Mouse (Mus musculus) forebrain, postnatal 0 days (tissue): ENCODE results near the gene Fbxo21. TPM values are rescaled to one million over a fixed set of nuclear protein-coding genes. Genes with fewer than 3 reads are reported as not detected.
A peak's percentile ranks its signal among the peaks of the same experiment; 100 is the strongest.

Experiments
- ATAC-seq: fragments of 200-750 bp; cut with Nextera tagmentation; 2 replicates; pipeline ENCODE4 v1.8.0; 2017; ENCODE audit warnings: mild to moderate bottlenecking, moderate library complexity
- DNase-seq: peaks from one replicate; pipeline ENCODE4 v3.0.0-alpha.2; 2015
- H3K27ac ChIP-seq: fragments of 300-500 bp; sonication (generic); 2 replicates; pipeline ENCODE4 v1.5.1; 2014; ENCODE audit warnings: low read depth, mild to moderate bottlenecking, antibody characterized with exemption, low read length, moderate library complexity, mixed read lengths
- H3K27me3 ChIP-seq: fragments of 300-500 bp; sonication (generic); 2 replicates; pipeline ENCODE4 v1.6.1; 2014; ENCODE audit warnings: mild to moderate bottlenecking, low read length, mixed read lengths; ENCODE audit not compliant: insufficient read depth
- H3K36me3 ChIP-seq: fragments of 300-500 bp; sonication (generic); 2 replicates; pipeline ENCODE4 v1.6.1; 2014; ENCODE audit warnings: mild to moderate bottlenecking, moderate library complexity; ENCODE audit not compliant: insufficient read depth
- H3K4me1 ChIP-seq: fragments of 300-500 bp; sonication (generic); 2 replicates; pipeline ENCODE4 v1.6.1; 2014; ENCODE audit warnings: antibody characterized with exemption; ENCODE audit not compliant: insufficient read depth
- H3K4me2 ChIP-seq: fragments of 300-500 bp; sonication (generic); 2 replicates; pipeline ENCODE4 v1.6.1; 2014; ENCODE audit warnings: low read depth, mild to moderate bottlenecking, moderate library complexity
- H3K4me3 ChIP-seq: fragments of 300-500 bp; sonication (generic); 2 replicates; pipeline ENCODE4 v1.5.1; 2014; ENCODE audit warnings: low read depth, low read length, mixed read lengths
- H3K9ac ChIP-seq: fragments of 300-500 bp; sonication (generic); 2 replicates; pipeline ENCODE4 v1.6.1; 2014; ENCODE audit warnings: mild to moderate bottlenecking
- H3K9me3 ChIP-seq: fragments of 300-500 bp; sonication (generic); 2 replicates; pipeline ENCODE4 v1.6.1; 2016; ENCODE audit warnings: low read length
- CTCF ChIP-seq: sonication (generic); IDR thresholded peaks from 2 replicates; pipeline ENCODE4 v1.5.1; 2016; ENCODE audit warnings: antibody characterized with exemption, control low read depth, low read depth
- WGBS: fragments of 180-500 bp; shearing (Covaris S2); extraction: QIAGEN DNeasy Blood & Tissue Kit; methylation state at CpG from one replicate; pipeline ENCODE4 v1.1.7; 2014; 5-methylcytosine and 5-hydroxymethylcytosine counted together
- polyA plus RNA-seq: library from polyadenylated mRNA; unstranded; fragments of >200 nt; fragmentation: Nextera tagmentation; extraction: Ambion mirVana; gene quantifications from 2 replicates; pipeline ENCODE4 v1.2.1, GENCODE M21; 2015
- total RNA-seq: library from RNA; depleted of rRNA; stranded (reverse); fragments of >200 nt; gene quantifications from 2 replicates; pipeline ENCODE4 v1.2.3, GENCODE M21; 2014

The Fbxo21 gene
- total and polyA plus RNA-seq, 2 experiments from 2014 or later, result 161 to 197 TPM

DNA sequence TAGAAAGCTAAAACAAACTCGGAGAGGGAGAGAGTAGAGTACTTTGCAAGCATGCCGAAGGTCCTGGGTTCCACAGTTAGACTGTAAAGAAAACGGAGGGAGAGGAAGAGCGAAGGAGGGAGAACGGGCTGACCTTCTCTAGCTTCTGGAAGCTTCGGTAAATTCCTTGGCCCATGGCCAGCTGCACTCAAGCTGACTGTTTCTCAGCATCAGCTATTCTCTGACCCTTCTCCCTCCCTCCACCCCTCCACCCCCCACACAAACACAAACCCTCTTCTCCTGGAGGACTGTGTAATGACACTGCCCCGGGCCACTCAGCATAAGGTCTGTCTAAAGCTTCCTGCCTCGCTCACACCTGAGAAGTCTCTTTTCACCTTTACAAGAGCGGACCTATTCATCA, 11.8 kb upstream of the Fbxo21 start:
- DNase-seq (no peak), ATAC-seq (no peak)
- Histone ChIP-seq H3K27ac (no peak overlapping the region), H3K27me3 (no peaks in the 10 kb centered on the region), H3K9me3 (no peaks in the 10 kb centered on the region), H3K4me1 (no peaks in the 10 kb centered on the region), H3K36me3 (no peaks in the 10 kb centered on the region), H3K4me2 (no peak overlapping the region), H3K9ac (no peak overlapping the region), H3K4me3 (no peak overlapping the region)
- 50% methylated on average over 9 of the region's 9 CpGs for WGBS
- no peak for TF ChIP-seq CTCF

GRCm38 (mm10) chr5:117966956-117967355, 9.6 kb upstream of the Fbxo21 start:
- no peak for TF ChIP-seq CTCF
- no peak overlapping the region for H3K9ac ChIP-seq
- no peaks in the 10 kb centered on the region for H3K9me3 ChIP-seq
- H3K27me3 ChIP-seq, result no peaks in the 10 kb centered on the region
- H3K36me3 ChIP-seq, result no peaks in the 10 kb centered on the region
- no peak for DNase-seq
- H3K4me2 ChIP-seq, result no peak overlapping the region
- WGBS, result 72% methylated on average over 9 of the region's 9 CpGs
- no peak overlapping the region for H3K4me3 ChIP-seq
- ATAC-seq, result no peak
- H3K4me1 ChIP-seq, result no peaks in the 10 kb centered on the region
- H3K27ac ChIP-seq, result no peak overlapping the region

- ATAC-seq, result no peak
These were observed 8.9 kb upstream of the Fbxo21 start for GRCm38 (mm10) chr5:117967659-117968069.

GRCm38 (mm10) chr5:117969681-117970427, 6.7 kb upstream of the Fbxo21 start:
- Histone ChIP-seq H3K4me3 (no peak overlapping the region), H3K9me3 (no peaks in the 10 kb centered on the region), H3K4me1 (no peaks in the 10 kb centered on the region), H3K27me3 (no peaks in the 10 kb centered on the region), H3K27ac (no peak overlapping the region), H3K9ac (no peak overlapping the region), H3K36me3 (no peaks in the 10 kb centered on the region), H3K4me2 (no peak overlapping the region)
- no peak for ATAC-seq
- no peak for TF ChIP-seq CTCF
- WGBS, result 88% methylated on average over 10 of the region's 10 CpGs
- no peak for DNase-seq

More at GRCm38 (mm10) chr5:117967659-117968069, 8.9 kb upstream of the Fbxo21 start:
- no peaks in the 10 kb centered on the region for H3K36me3 ChIP-seq
- TF ChIP-seq CTCF, result no peak
- no peak overlapping the region for H3K27ac ChIP-seq
- H3K9ac ChIP-seq, result no peak overlapping the region
- no peak overlapping the region for H3K4me2 ChIP-seq
- no peak for DNase-seq
- H3K9me3 ChIP-seq, result no peaks in the 10 kb centered on the region
- H3K4me1 ChIP-seq, result no peaks in the 10 kb centered on the region
- H3K27me3 ChIP-seq, result no peaks in the 10 kb centered on the region
- 59% methylated on average over 4 of the region's 4 CpGs for WGBS
- no peak overlapping the region for H3K4me3 ChIP-seq

DNA sequence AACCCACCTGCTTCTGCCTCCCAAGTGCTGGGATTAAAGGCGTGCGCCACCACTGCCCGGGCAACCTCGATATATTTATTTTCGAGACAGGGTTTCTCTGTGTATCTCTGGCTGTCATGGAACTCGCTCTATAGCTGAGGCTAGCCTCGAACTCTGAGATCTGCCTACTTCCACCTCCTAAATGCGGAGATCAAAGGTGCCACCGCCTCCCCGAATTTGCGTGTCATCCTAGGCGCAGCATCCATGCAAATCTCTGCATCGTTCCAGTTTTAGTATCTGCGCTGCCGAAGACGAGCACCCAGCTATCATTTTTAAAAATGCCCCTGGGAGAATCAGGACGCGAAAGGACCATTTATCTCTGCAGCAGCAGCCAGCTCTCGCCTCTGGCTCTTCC, 270 bp upstream of the Fbxo21 start:
- H3K4me2 ChIP-seq, result peak overlapping the region; percentile 67
- TF ChIP-seq CTCF, result no peak
- H3K4me1 ChIP-seq, result 0 out of 2 replicates have a peak, but pooled peaks cover 7% of the 10 kb centered on the region
- peaks cover 15% of the 10 kb centered on the region for H3K36me3 ChIP-seq
- DNase-seq, result no peak
- H3K27me3 ChIP-seq, result no peaks in the 10 kb centered on the region
- H3K27ac ChIP-seq, result peak overlapping the region; percentile 92
- H3K9me3 ChIP-seq, result no peaks in the 10 kb centered on the region
- H3K9ac ChIP-seq, result peak overlapping the region; percentile 99
- ATAC-seq, result peak; percentile 10; the same call in 1 of the 2 replicates
- 22% methylated on average over 19 of the region's 19 CpGs for WGBS
- H3K4me3 ChIP-seq, result peak overlapping the region; percentile 100

DNA sequence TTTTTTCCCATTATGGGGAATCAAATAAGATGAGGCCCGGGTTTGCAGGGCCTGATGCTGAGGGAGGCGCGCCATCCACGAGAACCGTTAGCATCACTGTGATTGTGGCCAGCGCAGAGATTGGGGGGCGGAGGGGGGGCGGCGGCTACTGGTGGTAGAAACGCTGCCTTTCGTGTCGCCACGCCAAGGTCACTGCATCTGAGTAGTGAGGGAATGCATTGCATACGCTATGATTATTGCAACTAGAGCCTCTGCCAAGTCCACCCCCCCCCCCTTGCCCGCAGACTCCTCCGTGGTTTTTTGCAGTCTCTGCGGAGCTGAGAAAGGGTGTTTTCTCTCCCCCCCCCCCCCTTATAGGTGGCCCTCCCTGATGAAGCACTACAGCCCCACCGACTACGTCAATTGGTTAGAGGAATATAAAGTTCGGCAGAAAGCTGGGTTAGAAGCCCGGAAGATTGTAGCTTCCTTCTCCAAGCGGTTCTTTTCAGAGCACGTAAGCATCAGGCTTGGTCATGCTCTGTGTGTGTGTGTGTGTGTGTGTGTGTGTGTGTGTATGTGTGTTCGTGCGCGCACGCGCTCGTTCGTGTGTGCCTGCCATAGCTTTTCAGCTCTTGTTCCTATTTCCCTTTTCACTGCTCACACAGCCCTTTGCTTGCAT, 1.1 kb downstream of the Fbxo21 start:
- peaks cover 29% of the 10 kb centered on the region for H3K36me3 ChIP-seq
- no peaks in the 10 kb centered on the region for H3K27me3 ChIP-seq
- H3K9me3 ChIP-seq, result no peaks in the 10 kb centered on the region
- H3K4me1 ChIP-seq, result 0 out of 2 replicates have a peak, but pooled peaks cover 7% of the 10 kb centered on the region
- peak overlapping the region; percentile 67 for H3K4me2 ChIP-seq
- peak overlapping the region; percentile 99 for H3K9ac ChIP-seq
- WGBS, result 3% methylated on average over 30 of the region's 30 CpGs
- TF ChIP-seq CTCF, result no peak
- peak; percentile 79 for DNase-seq
- H3K4me3 ChIP-seq, result peak overlapping the region; percentile 100
- peak; percentile 37 for ATAC-seq
- peak overlapping the region; percentile 92 for H3K27ac ChIP-seq

- Histone ChIP-seq H3K4me2 (peak overlapping the region; percentile 67), H3K9ac (peak overlapping the region; percentile 99), H3K27ac (peak overlapping the region; percentile 92), H3K4me1 (0 out of 2 replicates have a peak, but pooled peaks cover 7% of the 10 kb centered on the region), H3K4me3 (peak overlapping the region; percentile 100), H3K36me3 (peaks cover 35% of the 10 kb centered on the region), H3K9me3 (no peaks in the 10 kb centered on the region), H3K27me3 (no peaks in the 10 kb centered on the region)
- no peak for DNase-seq
- 33% methylated on average over 17 of the region's 17 CpGs for WGBS
- no peak for TF ChIP-seq CTCF
- no peak for ATAC-seq
These were observed 1.7 kb downstream of the Fbxo21 start for GRCm38 (mm10) chr5:117978159-117978697.
